Mouse (Mus musculus): Measurements from ENCODE around the gene Tprg. TPM values are rescaled to one million over a fixed set of nuclear protein-coding genes. Genes with fewer than 3 reads are reported as not detected.

Gene Tprg
- polyA plus RNA-seq, 1 experiment from 2014 or later, result not detected

DNA sequence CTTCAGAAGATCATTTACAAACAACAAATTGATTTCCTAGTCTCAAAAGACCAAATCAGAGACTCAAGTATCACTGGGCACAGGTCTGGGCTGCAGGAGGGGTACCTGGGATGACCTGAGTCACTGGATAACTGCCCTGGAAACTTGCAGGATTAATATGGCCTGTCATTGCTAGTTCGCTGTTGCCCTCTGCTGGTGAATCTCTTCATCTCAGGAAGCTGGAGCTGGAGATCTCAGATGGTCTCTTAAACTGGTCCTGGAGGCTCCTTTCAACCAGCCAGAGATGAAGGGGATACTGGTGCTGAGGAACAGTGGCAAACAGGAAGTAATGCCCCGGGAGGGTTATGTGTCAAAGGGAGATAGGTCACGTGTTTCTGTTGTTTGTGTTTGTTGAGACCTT lies 63.0 kb downstream of the Tprg start:
- Histone ChIP-seq H3K27me3 (replicated peaks) (no peaks in the 10 kb centered on the region; the same call in 1 of the 2 replicates), H3K9me3 (no peaks in the 10 kb centered on the region), H3K9ac (no peak overlapping the region), H3K4me1 (no peaks in the 10 kb centered on the region), H3K4me3 (no peak overlapping the region), H3K27ac (no peak overlapping the region), H3K36me3 (no peaks in the 10 kb centered on the region), H3K4me2 (replicated peaks) (no peak overlapping the region)
- 0 out of 2 replicates have a peak, but pooled peaks have one; percentile 13 for ATAC-seq (ENCODE audit: low FRiP score, low read depth)
- WGBS, result 14% methylated on average over 3 of the region's 3 CpGs

DNA sequence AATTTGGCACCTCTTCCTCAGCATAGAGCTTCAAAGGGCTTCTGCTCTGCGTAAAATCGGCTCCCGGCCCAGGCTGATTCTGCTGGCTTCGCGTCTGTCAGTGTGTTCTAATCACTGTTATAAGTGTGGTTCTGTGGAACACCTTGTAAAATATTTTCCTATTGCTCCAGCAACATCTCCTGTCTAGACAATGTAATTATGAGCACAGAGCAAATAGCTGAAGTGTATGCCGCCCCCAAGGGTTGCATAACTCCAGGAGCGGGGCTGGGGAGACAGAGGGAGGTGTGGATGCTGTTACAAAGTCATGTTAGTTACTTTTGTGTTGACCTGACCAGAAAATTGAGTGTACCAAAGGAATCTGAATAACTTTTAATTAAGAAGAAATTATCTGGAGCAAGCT lies 81.2 kb downstream of the Tprg start:
- no peak overlapping the region for H3K4me2 ChIP-seq (replicated peaks)
- no peak overlapping the region for H3K27ac ChIP-seq
- H3K36me3 ChIP-seq, result no peaks in the 10 kb centered on the region
- ATAC-seq (ENCODE audit: low FRiP score, low read depth), result no peak
- no peaks in the 10 kb centered on the region for H3K27me3 ChIP-seq (replicated peaks)
- no peaks in the 10 kb centered on the region for H3K4me1 ChIP-seq
- H3K9me3 ChIP-seq, result no peaks in the 10 kb centered on the region
- H3K9ac ChIP-seq, result no peak overlapping the region
- H3K4me3 ChIP-seq, result no peak overlapping the region
- WGBS, result 86% methylated on average over 7 of the region's 7 CpGs

DNA sequence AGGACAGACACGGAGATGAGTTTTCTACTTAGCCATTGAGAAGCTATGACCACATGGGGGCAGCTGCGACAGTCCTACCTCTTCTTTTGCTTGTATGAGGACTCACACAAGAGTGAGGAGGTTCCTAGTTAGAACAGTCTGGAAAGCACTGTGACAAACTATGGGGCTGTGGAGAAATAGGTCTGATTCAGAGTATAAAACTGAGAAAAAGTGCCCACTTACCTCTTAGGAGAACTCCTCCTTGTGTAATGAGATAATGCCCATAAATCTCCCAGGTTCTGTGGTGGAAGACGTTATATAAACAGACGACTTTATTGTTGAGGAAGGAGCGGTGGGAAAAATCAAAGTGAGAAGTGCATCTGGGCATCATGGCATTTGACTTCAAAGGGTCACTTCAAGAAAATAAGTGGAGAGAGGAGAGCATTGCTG lies 83.4 kb downstream of the Tprg start:
- WGBS, result 49% methylated on average over 5 of the region's 5 CpGs
- no peak for ATAC-seq (ENCODE audit: low FRiP score, low read depth)
- Histone ChIP-seq H3K4me2 (replicated peaks) (no peak overlapping the region), H3K4me1 (no peaks in the 10 kb centered on the region), H3K9me3 (no peaks in the 10 kb centered on the region), H3K4me3 (no peak overlapping the region), H3K9ac (no peak overlapping the region), H3K27me3 (replicated peaks) (no peaks in the 10 kb centered on the region), H3K36me3 (no peaks in the 10 kb centered on the region), H3K27ac (no peak overlapping the region)

DNA sequence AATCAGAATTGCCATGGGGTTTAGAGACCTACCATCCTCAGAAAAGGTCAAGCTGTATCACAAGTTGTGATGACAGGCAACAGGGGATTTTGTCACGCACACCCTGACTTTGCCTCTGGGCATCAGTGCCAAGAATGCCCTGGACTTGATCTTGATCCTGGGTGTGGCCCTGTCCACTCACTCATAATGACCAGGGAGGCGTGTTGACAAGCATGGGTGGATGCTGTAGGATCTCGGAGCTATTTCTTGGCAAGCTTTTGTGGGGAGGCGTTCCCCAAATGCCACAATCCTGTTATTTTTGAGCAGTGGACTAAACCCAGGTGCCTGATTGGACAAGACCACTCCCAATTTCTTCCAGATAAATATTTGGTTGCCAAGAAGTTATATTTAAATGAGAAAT lies 87.5 kb downstream of the Tprg start:
- Histone ChIP-seq H3K4me2 (replicated peaks) (no peak overlapping the region), H3K9ac (no peak overlapping the region), H3K4me3 (no peak overlapping the region), H3K9me3 (no peaks in the 10 kb centered on the region), H3K27ac (no peak overlapping the region), H3K36me3 (no peaks in the 10 kb centered on the region), H3K27me3 (replicated peaks) (no peaks in the 10 kb centered on the region), H3K4me1 (no peaks in the 10 kb centered on the region)
- no peak for ATAC-seq (ENCODE audit: low FRiP score, low read depth)
- 84% methylated on average over 4 of the region's 4 CpGs for WGBS

DNA sequence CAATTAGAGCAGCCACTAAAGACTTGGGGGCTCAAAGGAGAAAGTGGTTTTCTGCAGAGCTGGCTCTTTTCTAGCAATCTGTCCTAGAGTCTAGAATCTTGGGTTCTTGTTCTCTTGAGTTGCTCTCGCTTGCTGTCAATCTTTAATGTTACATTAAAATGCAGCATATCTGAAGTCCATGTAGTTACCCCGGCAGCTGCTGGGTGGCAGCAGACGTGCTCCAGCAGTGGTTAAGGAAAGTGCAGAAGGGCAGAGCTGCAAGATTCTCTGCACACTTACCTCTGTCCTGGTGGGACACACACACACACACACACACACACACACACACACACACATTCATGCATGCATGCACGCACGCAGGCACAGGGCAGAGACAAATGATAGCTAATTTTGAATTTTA lies 88.2 kb downstream of the Tprg start:
- Histone ChIP-seq H3K27ac (no peak overlapping the region), H3K27me3 (replicated peaks) (no peaks in the 10 kb centered on the region), H3K9ac (no peak overlapping the region), H3K9me3 (no peaks in the 10 kb centered on the region), H3K4me2 (replicated peaks) (no peak overlapping the region), H3K4me1 (no peaks in the 10 kb centered on the region), H3K4me3 (no peak overlapping the region), H3K36me3 (no peaks in the 10 kb centered on the region)
- 74% methylated on average over 5 of the region's 5 CpGs for WGBS
- no peak for ATAC-seq (ENCODE audit: low FRiP score, low read depth)

DNA sequence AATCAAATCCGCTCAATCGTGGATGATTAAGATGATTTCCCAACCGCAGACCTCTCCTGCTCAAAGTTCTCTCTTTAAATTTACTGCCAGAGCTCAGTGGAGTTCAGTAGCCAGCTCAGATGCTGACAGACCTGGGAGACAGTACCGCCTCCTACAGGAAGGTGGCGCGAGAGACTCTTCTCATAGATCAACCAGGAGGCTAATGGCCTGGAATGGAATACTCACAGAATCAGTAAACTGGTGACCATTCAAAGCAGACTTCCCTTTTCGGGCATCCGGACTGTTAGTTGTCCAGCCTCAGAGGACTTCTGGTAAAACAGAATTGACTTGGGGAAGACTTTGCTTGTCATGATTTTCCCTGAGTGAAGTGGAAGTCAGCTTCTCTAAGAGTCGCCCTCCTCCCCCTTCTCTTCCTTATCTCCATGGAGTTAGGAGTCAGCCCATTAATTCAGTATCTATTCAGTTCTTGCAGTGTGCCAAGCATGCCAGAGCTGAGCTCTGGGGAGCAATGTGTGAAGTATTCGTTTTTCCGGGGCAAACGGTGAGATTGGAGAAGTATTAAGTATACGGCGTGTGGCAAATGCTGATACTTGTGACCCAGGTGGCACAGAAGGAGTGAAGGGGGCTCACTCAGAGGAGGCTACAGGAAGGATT lies 90.2 kb downstream of the Tprg start:
- H3K9ac ChIP-seq, result no peak overlapping the region
- H3K4me1 ChIP-seq, result no peaks in the 10 kb centered on the region
- no peaks in the 10 kb centered on the region for H3K36me3 ChIP-seq
- WGBS, result 46% methylated on average over 14 of the region's 14 CpGs
- H3K9me3 ChIP-seq, result no peaks in the 10 kb centered on the region
- H3K4me3 ChIP-seq, result no peak overlapping the region
- H3K27me3 ChIP-seq (replicated peaks), result no peaks in the 10 kb centered on the region
- no peak overlapping the region for H3K27ac ChIP-seq
- peak; percentile 70 for ATAC-seq (ENCODE audit: low FRiP score, low read depth)
- H3K4me2 ChIP-seq (replicated peaks), result no peak overlapping the region

DNA sequence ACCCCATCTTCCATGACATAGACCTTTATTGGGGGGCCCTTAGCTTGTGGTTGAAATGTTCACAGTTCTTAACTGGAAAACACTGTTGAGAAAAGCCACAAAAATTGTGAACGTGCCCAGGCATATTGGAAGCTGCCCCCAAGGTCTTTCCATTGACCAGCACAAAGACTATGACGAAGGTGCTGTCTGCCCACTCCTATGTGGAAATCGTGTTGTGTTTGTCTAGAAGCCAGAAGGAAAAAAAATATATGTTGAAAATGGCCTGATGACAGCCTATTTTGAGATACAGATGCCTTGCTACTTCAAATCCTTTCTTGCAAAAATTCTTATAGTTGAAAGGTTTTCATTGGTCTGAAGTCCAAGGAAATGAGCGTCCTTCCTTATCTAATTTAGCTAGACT lies 91.1 kb downstream of the Tprg start:
- Histone ChIP-seq H3K27ac (no peak overlapping the region), H3K27me3 (replicated peaks) (no peaks in the 10 kb centered on the region), H3K9ac (no peak overlapping the region), H3K4me1 (no peaks in the 10 kb centered on the region), H3K4me3 (no peak overlapping the region), H3K4me2 (replicated peaks) (no peak overlapping the region), H3K36me3 (no peaks in the 10 kb centered on the region), H3K9me3 (no peaks in the 10 kb centered on the region)
- 90% methylated on average over 4 of the region's 4 CpGs for WGBS
- ATAC-seq (ENCODE audit: low FRiP score, low read depth), result no peak

DNA sequence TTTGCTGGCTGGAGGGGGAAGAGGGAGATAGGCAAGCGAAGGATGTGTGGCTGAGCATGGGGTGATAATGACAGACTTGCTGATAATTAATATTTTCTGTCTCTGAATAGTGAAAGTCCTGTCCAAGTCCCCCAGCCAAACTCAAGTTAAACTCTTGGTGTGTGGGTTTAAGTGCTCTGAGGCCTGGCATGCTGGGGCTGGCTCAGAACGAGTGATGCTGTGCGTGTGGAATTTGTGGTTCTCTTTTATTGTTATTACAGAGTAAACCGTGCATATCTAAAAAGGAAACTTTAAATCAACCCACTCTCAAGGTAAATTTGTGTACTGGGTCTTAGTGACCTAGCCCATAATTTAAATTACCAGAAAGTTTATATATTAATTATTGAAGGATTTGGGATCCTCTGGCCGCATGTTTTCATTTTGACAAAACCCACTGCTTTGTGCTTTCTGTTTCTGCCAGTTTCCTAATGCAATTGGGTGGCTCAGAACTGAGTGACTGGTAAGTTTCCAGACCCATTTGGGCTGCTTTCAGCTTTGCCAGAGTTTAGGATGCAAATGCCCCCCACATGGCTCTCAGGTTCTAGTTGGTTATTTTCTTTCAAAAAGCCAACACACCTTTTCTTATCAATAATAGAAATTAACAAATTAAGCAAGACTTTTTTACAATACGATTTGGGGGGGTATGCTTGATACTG lies 99.0 kb downstream of the Tprg start:
- no peaks in the 10 kb centered on the region for H3K27me3 ChIP-seq (replicated peaks)
- WGBS, result 85% methylated on average over 6 of the region's 6 CpGs
- no peak overlapping the region for H3K4me3 ChIP-seq
- H3K36me3 ChIP-seq, result no peaks in the 10 kb centered on the region
- no peak overlapping the region for H3K9ac ChIP-seq
- no peaks in the 10 kb centered on the region for H3K4me1 ChIP-seq
- no peak overlapping the region for H3K4me2 ChIP-seq (replicated peaks)
- no peaks in the 10 kb centered on the region for H3K9me3 ChIP-seq
- no peak overlapping the region for H3K27ac ChIP-seq
- ATAC-seq (ENCODE audit: low FRiP score, low read depth), result no peak

DNA sequence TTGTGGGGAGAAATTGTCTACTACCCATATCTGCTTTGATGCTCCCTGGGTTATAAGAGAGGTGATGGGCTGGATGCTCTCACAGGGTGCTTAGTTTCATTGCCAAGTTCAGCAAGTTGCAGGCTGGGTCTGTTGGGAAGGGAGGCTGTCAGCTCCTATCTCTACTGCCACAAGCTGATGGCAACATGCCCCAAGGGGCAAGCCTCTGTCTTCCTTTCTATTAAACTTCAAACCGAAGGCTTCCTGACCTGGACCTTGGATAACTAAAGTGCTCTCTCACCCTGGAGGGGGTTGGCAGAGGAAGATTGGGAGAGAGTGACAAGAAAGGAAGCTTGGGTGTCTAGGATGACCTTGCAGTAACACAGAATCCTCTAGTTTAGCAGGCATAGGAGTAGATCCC lies 108.1 kb downstream of the Tprg start:
- Histone ChIP-seq H3K36me3 (no peaks in the 10 kb centered on the region), H3K4me2 (replicated peaks) (no peak overlapping the region), H3K27me3 (replicated peaks) (no peaks in the 10 kb centered on the region), H3K4me3 (no peak overlapping the region), H3K9me3 (no peaks in the 10 kb centered on the region), H3K27ac (no peak overlapping the region), H3K4me1 (no peaks in the 10 kb centered on the region), H3K9ac (no peak overlapping the region)
- WGBS, result 85% methylated on average over 1 of the region's 1 CpGs
- no peak for ATAC-seq (ENCODE audit: low FRiP score, low read depth)

DNA sequence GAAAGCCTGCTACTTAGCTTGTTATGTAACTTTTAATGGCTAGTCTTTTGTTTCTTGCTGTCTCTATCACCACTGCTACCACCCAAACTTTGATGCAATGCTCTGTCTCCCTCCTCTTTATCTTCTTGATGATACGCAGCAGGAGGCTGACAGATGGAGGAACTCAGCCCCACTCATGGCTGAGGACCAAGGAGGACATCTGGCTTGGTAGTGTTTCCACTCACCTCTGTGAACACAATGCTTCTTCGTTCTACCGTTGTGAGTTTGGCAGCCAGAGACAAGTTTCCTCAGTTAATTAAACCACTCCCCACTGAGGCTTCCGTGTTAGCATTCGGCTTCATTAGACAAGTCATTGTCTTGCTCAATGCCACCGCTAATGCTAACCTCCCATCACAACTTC lies 117.5 kb downstream of the Tprg start:
- Histone ChIP-seq H3K36me3 (no peaks in the 10 kb centered on the region), H3K9me3 (no peaks in the 10 kb centered on the region), H3K27ac (no peak overlapping the region), H3K9ac (no peak overlapping the region), H3K27me3 (replicated peaks) (no peaks in the 10 kb centered on the region), H3K4me3 (no peak overlapping the region), H3K4me1 (peaks cover 12% of the 10 kb centered on the region), H3K4me2 (replicated peaks) (no peak overlapping the region)
- ATAC-seq (ENCODE audit: low FRiP score, low read depth), result no peak
- 68% methylated on average over 6 of the region's 6 CpGs for WGBS

DNA sequence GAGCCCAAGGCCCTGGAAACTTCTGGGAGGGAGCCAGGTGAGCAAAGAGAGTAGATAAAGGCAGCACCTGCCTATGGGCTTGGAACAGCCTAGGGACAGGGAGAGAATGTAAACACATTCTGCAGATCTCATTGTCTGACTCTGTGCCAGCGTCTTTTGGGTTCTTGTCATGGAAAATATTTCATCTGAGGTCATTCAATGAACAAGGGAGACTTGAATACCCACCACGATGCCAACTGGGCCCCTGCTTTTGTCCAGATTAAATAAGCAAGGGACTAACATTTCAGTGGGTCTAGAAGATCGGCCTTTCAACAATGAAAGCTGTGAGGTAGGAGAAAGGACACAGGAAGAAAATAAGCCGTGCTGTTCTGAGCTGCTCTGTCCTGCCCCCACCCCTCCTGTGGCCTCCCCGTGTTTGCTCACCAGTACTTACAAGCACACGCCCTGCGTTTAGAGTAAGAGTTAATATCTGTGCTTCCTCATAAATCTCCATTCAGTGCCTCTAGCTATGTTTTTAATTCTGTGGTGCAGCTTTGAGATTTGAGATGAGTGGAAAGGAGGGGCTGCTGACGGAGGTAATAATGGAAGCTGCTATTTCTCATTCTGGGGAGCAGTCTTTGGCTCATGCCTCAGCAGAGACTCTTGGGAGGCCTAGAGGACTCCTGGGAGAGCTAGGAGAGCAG lies 120.7 kb downstream of the Tprg start:
- Histone ChIP-seq H3K9ac (no peak overlapping the region), H3K9me3 (no peaks in the 10 kb centered on the region), H3K27me3 (replicated peaks) (no peaks in the 10 kb centered on the region), H3K4me3 (no peak overlapping the region), H3K4me2 (replicated peaks) (peak overlapping the region; percentile 9), H3K27ac (no peak overlapping the region), H3K36me3 (no peaks in the 10 kb centered on the region), H3K4me1 (peaks cover 12% of the 10 kb centered on the region)
- 23% methylated on average over 8 of the region's 8 CpGs for WGBS
- peak; percentile 87 for ATAC-seq (ENCODE audit: low FRiP score, low read depth)

DNA sequence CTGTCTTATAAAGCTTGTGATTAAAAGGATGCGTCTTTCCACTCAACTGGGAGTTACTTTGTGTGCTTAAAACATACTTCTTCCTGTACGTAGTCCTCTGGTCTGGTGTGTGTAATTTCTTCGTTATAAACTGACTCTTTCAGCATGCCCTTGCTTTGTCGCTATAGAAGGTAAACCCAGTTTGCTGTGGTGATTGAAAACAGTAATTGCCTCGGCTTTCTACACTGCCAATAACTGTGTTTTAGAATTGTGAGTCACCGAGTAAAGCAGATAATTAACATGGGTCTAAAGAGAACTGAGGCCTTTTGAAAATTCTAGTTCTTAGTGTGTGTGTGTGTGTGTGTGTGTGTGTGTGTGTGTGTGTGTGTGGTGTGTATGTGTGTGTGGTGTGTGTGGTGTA lies 121.4 kb downstream of the Tprg start:
- ATAC-seq (ENCODE audit: low FRiP score, low read depth), result no peak; the same call in 1 of the 2 replicates
- Histone ChIP-seq H3K9ac (no peak overlapping the region), H3K4me2 (replicated peaks) (no peak overlapping the region), H3K27ac (no peak overlapping the region), H3K4me3 (no peak overlapping the region), H3K9me3 (no peaks in the 10 kb centered on the region), H3K36me3 (no peaks in the 10 kb centered on the region), H3K4me1 (peaks cover 12% of the 10 kb centered on the region), H3K27me3 (replicated peaks) (no peaks in the 10 kb centered on the region)
- 82% methylated on average over 6 of the region's 6 CpGs for whole genome bisulfite sequencing
